Mouse (Mus musculus): ENCODE data around the gene Cdh15.

Gene Cdh15

GRCm38 (mm10) chr8:122844161-122844560 lies 3.6 kb upstream of the Cdh15 start:
- no peak for DNase-seq

GRCm38 (mm10) chr8:122845662-122846061 lies 2.1 kb upstream of the Cdh15 start:
- peak in 1 of 2 experiments; percentile 53 for DNase-seq

- peak; percentile 27 to 45 for DNase-seq
Observed at GRCm38 (mm10) chr8:122849152-122849910, 1.6 kb downstream of the Cdh15 start.

GRCm38 (mm10) chr8:122850641-122851240 lies 3.0 kb downstream of the Cdh15 start:
- DNase-seq, result peak; percentile 52

GRCm38 (mm10) chr8:122851692-122852545 lies 4.2 kb downstream of the Cdh15 start:
- peak; percentile 86 to 90 for DNase-seq

- DNase-seq, result no peak
Observed at GRCm38 (mm10) chr8:122852546-122852905, 4.8 kb downstream of the Cdh15 start.

GRCm38 (mm10) chr8:122853340-122853771 lies 5.6 kb downstream of the Cdh15 start:
- DNase-seq, result peak; percentile 80 to 82

- peak in 1 of 2 experiments; percentile 34 for DNase-seq
Observed at GRCm38 (mm10) chr8:122854388-122854787, 6.6 kb downstream of the Cdh15 start.

- DNase-seq, result no peak
Observed at GRCm38 (mm10) chr8:122855123-122855522, 7.4 kb downstream of the Cdh15 start.

- DNase-seq, result no peak
Observed at GRCm38 (mm10) chr8:122856288-122856687, 8.5 kb downstream of the Cdh15 start.

GRCm38 (mm10) chr8:122859843-122860242 lies 12.1 kb downstream of the Cdh15 start:
- DNase-seq, result no peak

- no peak for DNase-seq
Observed at GRCm38 (mm10) chr8:122864719-122865129, 17.0 kb downstream of the Cdh15 start.

- peak; percentile 55 to 57 for DNase-seq
Observed at GRCm38 (mm10) chr8:122865441-122865840, 17.7 kb downstream of the Cdh15 start.

GRCm38 (mm10) chr8:122866231-122866630 lies 18.5 kb downstream of the Cdh15 start:
- no peak for DNase-seq

GRCm38 (mm10) chr8:122867982-122868381 lies 20.2 kb downstream of the Cdh15 start:
- DNase-seq, result peak; percentile 43 to 62

GRCm38 (mm10) chr8:122870377-122870863 lies 22.7 kb downstream of the Cdh15 start:
- DNase-seq, result peak; percentile 72

GRCm38 (mm10) chr8:122871663-122872062 lies 23.9 kb downstream of the Cdh15 start:
- DNase-seq, result no peak

GRCm38 (mm10) chr8:122873171-122873570 lies 25.4 kb downstream of the Cdh15 start:
- peak; percentile 70 to 74 for DNase-seq

- no peak for DNase-seq
Observed at GRCm38 (mm10) chr8:122875186-122875585, 27.4 kb downstream of the Cdh15 start.

GRCm38 (mm10) chr8:122878231-122878630 lies 30.5 kb downstream of the Cdh15 start:
- no peak for DNase-seq

- peak; percentile 75 to 76 for DNase-seq
Observed at GRCm38 (mm10) chr8:122880302-122880701, 32.5 kb downstream of the Cdh15 start.

GRCm38 (mm10) chr8:122883671-122884070 lies 35.9 kb downstream of the Cdh15 start:
- no peak for DNase-seq

- no peak for DNase-seq
Observed at GRCm38 (mm10) chr8:122891440-122891839, 43.7 kb downstream of the Cdh15 start.
